Mouse (Mus musculus): ENCODE data around the gene Atrip. TPM values are rescaled to one million over a fixed set of nuclear protein-coding genes. Genes with fewer than 3 reads are reported as not detected.

The Atrip gene
- total RNA-seq, 2 experiments from 2014 or later = 24.4 to 29.0 TPM

- DNase-seq (ENCODE audit: extremely low spot score in 1 of 2, low spot score in 2 of 2) = no peak
- intact Hi-C loops (cut with DNase I) = no loop called here
These were observed 23.3 kb downstream of the Atrip start for GRCm38 (mm10) chr9:109050674-109050997.

GRCm38 (mm10) chr9:109049996-109050673, 23.8 kb downstream of the Atrip start:
- intact Hi-C loops (cut with DNase I) = no loop called here
- DNase-seq (ENCODE audit: extremely low spot score in 1 of 2, low spot score in 2 of 2) = no peak

GRCm38 (mm10) chr9:109049316-109049715, 24.6 kb downstream of the Atrip start:
- no peak for DNase-seq (ENCODE audit: extremely low spot score in 1 of 2, low spot score in 2 of 2)
- intact Hi-C loops (cut with DNase I) = no loop called here

DNA sequence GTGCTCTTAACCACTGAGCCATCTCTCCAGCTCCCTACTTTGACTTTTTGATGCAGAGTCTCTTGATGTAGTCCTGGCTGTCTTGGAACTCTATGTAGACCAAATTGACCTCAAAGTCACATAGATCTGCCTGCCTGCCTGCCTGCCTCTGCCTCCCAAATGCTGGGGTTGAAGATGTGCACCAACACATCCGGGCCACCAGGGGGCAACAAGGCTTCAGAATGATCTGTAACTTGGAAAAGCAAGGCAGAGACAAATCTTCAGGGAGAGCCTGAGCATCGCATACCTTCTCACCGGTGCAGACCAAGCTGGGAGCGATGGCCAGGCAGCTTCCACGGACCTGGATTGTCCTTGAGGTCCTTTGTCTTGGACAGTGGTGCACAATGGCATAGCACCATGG, 27.6 kb downstream of the Atrip start:
- DNase-seq (ENCODE audit: extremely low spot score in 1 of 2, low spot score in 2 of 2) = peak in 1 of 2 experiments; percentile 48
- intact Hi-C loops (cut with DNase I) = no loop called here

- DNase-seq (ENCODE audit: extremely low spot score in 1 of 2, low spot score in 2 of 2) = peak in 1 of 2 experiments; percentile 29
- intact Hi-C loops (cut with DNase I) = no loop called here
These were observed 32.6 kb downstream of the Atrip start for GRCm38 (mm10) chr9:109041351-109041750.

GRCm38 (mm10) chr9:109040906-109041305, 33.0 kb downstream of the Atrip start:
- intact Hi-C loops (cut with DNase I) = no loop called here
- no peak for DNase-seq (ENCODE audit: extremely low spot score in 1 of 2, low spot score in 2 of 2)

DNA sequence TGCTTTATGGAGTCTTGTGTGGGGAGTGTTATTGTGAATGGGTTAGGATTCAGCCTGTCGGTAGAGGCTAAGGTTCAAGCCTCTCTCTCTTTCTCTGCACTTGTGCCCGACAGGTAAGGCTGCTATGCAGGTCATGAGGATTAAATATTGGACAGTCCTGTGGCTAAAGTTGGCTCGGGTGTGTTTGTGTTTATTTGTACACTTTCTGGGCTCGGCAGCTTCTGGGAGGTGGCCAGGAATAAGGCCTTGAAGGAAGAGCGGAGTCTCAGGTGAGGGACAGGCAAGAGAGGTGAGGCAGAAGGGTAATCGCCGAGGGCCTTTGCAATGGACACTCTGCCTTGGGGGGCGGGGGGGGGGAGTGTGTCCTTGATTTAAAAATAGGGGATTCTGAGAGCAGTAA, 33.7 kb downstream of the Atrip start:
- no peak for DNase-seq (ENCODE audit: extremely low spot score in 1 of 2, low spot score in 2 of 2)
- intact Hi-C loops (cut with DNase I) = no loop called here

DNA sequence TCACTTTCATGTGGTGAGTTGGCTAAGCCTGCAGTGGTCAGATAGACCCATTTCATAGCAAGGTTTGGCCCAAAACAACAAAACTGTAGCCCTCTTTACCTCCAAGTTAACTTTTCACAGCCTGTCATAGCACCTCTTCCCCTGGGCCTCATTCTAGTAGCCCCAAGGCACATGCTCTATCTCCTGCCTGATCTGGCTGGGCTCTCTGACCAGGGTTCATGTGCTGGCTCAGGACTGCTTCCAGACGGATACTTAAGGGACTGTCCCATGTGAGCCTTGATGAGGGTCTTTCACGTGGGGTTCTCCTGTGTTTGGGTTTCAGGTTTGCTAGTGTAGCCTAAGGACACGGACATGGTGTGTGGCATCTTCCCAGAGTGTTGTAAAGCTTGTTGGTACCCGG, 34.2 kb downstream of the Atrip start:
- intact Hi-C loops (cut with DNase I) = no loop called here
- DNase-seq (ENCODE audit: extremely low spot score in 1 of 2, low spot score in 2 of 2) = no peak

GRCm38 (mm10) chr9:109038901-109039364, 35.0 kb downstream of the Atrip start:
- peak in 1 of 2 experiments; percentile 55 for DNase-seq (ENCODE audit: extremely low spot score in 1 of 2, low spot score in 2 of 2)
- intact Hi-C loops (cut with DNase I) = no loop called here

DNA sequence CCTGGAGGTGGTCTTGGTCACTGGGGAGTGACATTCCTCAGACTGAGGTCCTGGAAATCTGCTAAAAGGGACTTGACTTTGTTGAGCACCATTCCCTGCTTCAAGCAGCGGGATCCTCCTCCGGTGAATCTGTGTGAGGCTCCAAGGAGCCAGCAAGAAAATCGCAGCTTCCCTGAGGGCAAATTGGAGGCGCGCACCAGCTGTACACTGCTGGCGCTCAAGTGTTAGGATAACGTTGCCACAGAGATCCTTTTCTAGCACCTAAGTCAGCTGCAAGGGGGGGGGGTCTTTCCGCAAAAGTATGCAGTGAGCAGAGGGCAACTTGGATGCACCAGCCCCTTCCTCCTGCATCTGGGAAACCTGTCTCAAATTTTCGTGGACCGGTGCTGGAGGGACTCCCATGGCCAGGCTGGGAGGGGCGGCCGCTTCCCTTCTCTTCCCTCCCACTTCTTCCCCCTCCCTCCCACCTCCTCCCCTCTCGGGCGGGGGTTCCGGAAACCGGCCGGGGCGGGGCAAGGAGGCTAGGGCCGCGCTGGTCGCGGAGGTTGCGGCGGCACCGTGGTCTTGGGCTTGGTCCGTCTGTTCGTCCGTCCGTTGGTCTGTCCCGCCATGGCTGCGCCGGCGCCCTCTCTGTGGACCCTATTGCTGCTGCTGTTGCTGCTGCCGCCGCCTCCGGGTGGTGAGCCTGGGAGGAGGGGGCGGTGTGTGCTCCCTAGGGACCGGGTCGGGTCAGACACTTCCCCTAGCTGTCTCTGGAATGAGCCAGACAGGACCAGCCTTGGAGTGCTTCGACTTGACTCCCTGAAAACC, 35.6 kb downstream of the Atrip start, which contains the start of gene Shisa5:
Gene Shisa5, plus strand, starts transcription at position 480 of the 810 bp plus-strand sequence.
- peak in 1 of 2 experiments; percentile 89 for DNase-seq (ENCODE audit: extremely low spot score in 1 of 2, low spot score in 2 of 2)
- intact Hi-C loops (cut with DNase I) = no loop called here

- DNase-seq (ENCODE audit: extremely low spot score in 1 of 2, low spot score in 2 of 2) = no peak
- intact Hi-C loops (cut with DNase I) = no loop called here
These were observed 41.5 kb downstream of the Atrip start for GRCm38 (mm10) chr9:109032435-109032834.

GRCm38 (mm10) chr9:109031686-109032085, 42.2 kb downstream of the Atrip start:
- DNase-seq (ENCODE audit: extremely low spot score in 1 of 2, low spot score in 2 of 2) = no peak
- intact Hi-C loops (cut with DNase I) = no loop called here

GRCm38 (mm10) chr9:109031001-109031400, 42.9 kb downstream of the Atrip start:
- no peak for DNase-seq (ENCODE audit: extremely low spot score in 1 of 2, low spot score in 2 of 2)
- intact Hi-C loops (cut with DNase I) = no loop called here

- DNase-seq (ENCODE audit: extremely low spot score in 1 of 2, low spot score in 2 of 2) = no peak
- intact Hi-C loops (cut with DNase I) = no loop called here
These were observed 43.6 kb downstream of the Atrip start for GRCm38 (mm10) chr9:109030312-109030711.

- intact Hi-C loops (cut with DNase I) = no loop called here
- DNase-seq (ENCODE audit: extremely low spot score in 1 of 2, low spot score in 2 of 2) = no peak
These were observed 45.0 kb downstream of the Atrip start for GRCm38 (mm10) chr9:109028919-109029318.

DNA sequence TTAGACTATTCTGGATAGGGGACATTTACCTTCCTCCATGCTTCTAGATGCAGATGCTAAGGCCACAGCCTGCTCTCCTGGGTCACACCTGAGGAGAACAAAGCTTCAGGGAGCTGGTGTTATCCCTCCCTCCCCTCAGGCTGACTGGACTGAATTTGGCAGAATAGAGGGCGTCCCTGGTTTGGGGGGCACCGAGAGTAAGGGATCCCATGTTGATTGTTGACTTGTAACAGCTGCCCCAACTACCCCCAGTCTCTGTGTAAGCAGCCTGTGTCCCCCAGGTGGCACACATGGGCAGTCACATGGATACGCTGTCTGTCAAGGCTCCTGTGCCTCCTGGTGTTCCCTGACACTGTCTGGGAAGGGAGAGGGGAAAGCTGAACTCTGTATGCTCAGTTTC, 45.5 kb downstream of the Atrip start:
- no peak for DNase-seq (ENCODE audit: extremely low spot score in 1 of 2, low spot score in 2 of 2)
- intact Hi-C loops (cut with DNase I) = no loop called here

DNA sequence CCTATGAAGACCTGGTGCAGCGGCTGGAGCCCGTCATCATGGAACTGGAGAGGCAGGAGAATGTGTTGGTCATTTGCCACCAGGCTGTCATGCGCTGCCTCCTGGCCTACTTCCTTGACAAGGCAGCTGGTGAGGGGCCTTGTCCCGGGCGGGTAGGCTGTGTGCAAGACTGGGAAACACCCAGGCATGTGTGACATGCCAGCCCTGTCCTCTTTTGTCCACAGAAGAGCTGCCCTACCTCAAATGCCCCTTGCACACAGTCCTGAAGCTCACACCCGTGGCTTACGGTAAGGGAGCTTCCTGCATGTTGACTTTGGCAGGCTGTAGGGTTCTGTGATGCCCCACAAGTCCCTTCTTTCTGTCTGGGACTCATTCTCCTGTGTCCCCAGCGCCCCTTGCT, 46.4 kb downstream of the Atrip start:
- DNase-seq (ENCODE audit: extremely low spot score in 1 of 2, low spot score in 2 of 2) = peak in 1 of 2 experiments; percentile 31
- intact Hi-C loops (cut with DNase I) = no loop called here

GRCm38 (mm10) chr9:109022866-109023685, 50.8 kb downstream of the Atrip start:
- no peak for DNase-seq (ENCODE audit: extremely low spot score in 1 of 2, low spot score in 2 of 2)
- intact Hi-C loops (cut with DNase I) = no loop called here

DNA sequence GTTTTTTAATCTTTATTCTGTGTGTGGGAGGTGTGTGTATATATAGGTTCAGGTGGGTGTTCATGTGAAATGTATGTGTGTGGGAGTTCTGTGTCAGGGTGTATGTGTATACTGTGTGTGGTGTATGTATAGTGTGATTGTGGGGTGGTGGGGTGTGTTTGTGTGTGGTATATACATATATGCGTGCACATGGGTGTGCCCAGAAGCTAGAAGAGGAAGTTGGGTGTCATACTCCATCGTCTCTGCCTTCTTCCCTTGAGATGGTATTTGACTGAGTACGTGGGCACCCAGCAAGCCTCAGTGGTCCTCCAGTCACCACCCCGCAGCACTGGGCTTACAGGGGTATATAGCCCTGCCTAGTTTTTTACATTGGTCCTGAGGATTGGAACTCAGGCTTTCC, 52.5 kb downstream of the Atrip start:
- intact Hi-C loops (cut with DNase I) = no loop called here
- no peak for DNase-seq (ENCODE audit: extremely low spot score in 1 of 2, low spot score in 2 of 2)

Data from left cerebral cortex, postnatal 10 days (tissue).